Mouse (Mus musculus) neural tube, embryonic 11.5 days (tissue): ENCODE data around the gene Fam163b. TPM values are rescaled to one million over a fixed set of nuclear protein-coding genes. Genes with fewer than 3 reads are reported as not detected.

Experiments
- ATAC-seq: fragments of 200-750 bp; cut with Nextera tagmentation; 2 replicates; pipeline ENCODE4 v1.8.0; 2017; ENCODE audit warnings: moderate number of reproducible peaks, mild to moderate bottlenecking, moderate TSS enrichment, moderate library complexity; ENCODE audit not compliant: insufficient read depth, low FRiP score, low TSS enrichment
- DNase-seq: peaks from one replicate; pipeline ENCODE4 v3.0.0-alpha.2; 2015; ENCODE audit warnings: low spot score
- H3K27ac ChIP-seq: fragments of 300-500 bp; sonication (generic); 2 replicates; pipeline ENCODE4 v1.5.1; 2014; ENCODE audit warnings: low read depth, mild to moderate bottlenecking, low read length
- H3K27me3 ChIP-seq: fragments of 300-500 bp; sonication (generic); 2 replicates; pipeline ENCODE4 v1.6.1; 2014; ENCODE audit warnings: mild to moderate bottlenecking, low read length, mixed read lengths; ENCODE audit not compliant: control insufficient read depth, insufficient read depth
- H3K36me3 ChIP-seq: fragments of 300-500 bp; sonication (generic); 2 replicates; pipeline ENCODE4 v1.6.1; 2014; ENCODE audit warnings: mild to moderate bottlenecking, low read length, moderate library complexity, mixed read lengths; ENCODE audit not compliant: control insufficient read depth, insufficient read depth
- H3K4me1 ChIP-seq: fragments of 300-500 bp; sonication (generic); 2 replicates; pipeline ENCODE4 v1.6.1; 2014; ENCODE audit warnings: low read length, mixed read lengths; ENCODE audit not compliant: control insufficient read depth, insufficient read depth
- H3K4me2 ChIP-seq: fragments of 300-500 bp; sonication (generic); 2 replicates; pipeline ENCODE4 v1.6.1; 2014; ENCODE audit warnings: low read depth, mild to moderate bottlenecking, moderate library complexity
- H3K4me3 ChIP-seq: fragments of 300-500 bp; sonication (generic); 2 replicates; pipeline ENCODE4 v1.5.1; 2014; ENCODE audit warnings: low read depth, low read length
- H3K9ac ChIP-seq: fragments of 300-500 bp; sonication (generic); 2 replicates; pipeline ENCODE4 v1.6.1; 2014; ENCODE audit warnings: mild to moderate bottlenecking, low read length
- H3K9me3 ChIP-seq: fragments of 300-500 bp; sonication (generic); 2 replicates; pipeline ENCODE4 v1.6.1; 2016; ENCODE audit warnings: low read length; ENCODE audit not compliant: control insufficient read depth
- WGBS: fragments of 180-500 bp; shearing (Covaris S2); extraction: QIAGEN DNeasy Blood & Tissue Kit; methylation state at CpG from one replicate; pipeline ENCODE4 v1.1.7; 2014; 5-methylcytosine and 5-hydroxymethylcytosine counted together
- polyA plus RNA-seq: library from polyadenylated mRNA; unstranded; fragments of >200 nt; fragmentation: Nextera tagmentation; extraction: Ambion mirVana; gene quantifications from 2 replicates; pipeline ENCODE4 v1.2.1, GENCODE M21; 2014

The Fam163b gene
- polyA plus RNA-seq, 1 experiment from 2014 or later = 0.37 TPM

GRCm38 (mm10) chr2:27122578-27122977 lies 19.7 kb downstream of the Fam163b start:
- ATAC-seq (no peak), DNase-seq (peak; percentile 51)
- Histone ChIP-seq H3K27ac (no peak overlapping the region), H3K27me3 (no peaks in the 10 kb centered on the region), H3K4me3 (no peak overlapping the region), H3K9ac (no peak overlapping the region), H3K4me2 (no peak overlapping the region), H3K4me1 (peaks cover 13% of the 10 kb centered on the region), H3K36me3 (no peaks in the 10 kb centered on the region), H3K9me3 (no peaks in the 10 kb centered on the region)
- 30% methylated on average over 9 of the region's 9 CpGs for WGBS

- no peak overlapping the region for H3K9ac ChIP-seq
- peaks cover 13% of the 10 kb centered on the region for H3K4me1 ChIP-seq
- no peaks in the 10 kb centered on the region for H3K36me3 ChIP-seq
- 9% methylated on average over 9 of the region's 9 CpGs for WGBS
- H3K4me3 ChIP-seq = no peak overlapping the region
- H3K9me3 ChIP-seq = no peaks in the 10 kb centered on the region
- no peak overlapping the region for H3K27ac ChIP-seq
- no peak overlapping the region for H3K4me2 ChIP-seq
- DNase-seq (peak; percentile 60), ATAC-seq (no peak)
- H3K27me3 ChIP-seq = no peaks in the 10 kb centered on the region
Measured at GRCm38 (mm10) chr2:27121626-27122355, 20.5 kb downstream of the Fam163b start.

- 92% methylated on average over 8 of the region's 8 CpGs for WGBS
- H3K9me3 ChIP-seq = no peaks in the 10 kb centered on the region
- H3K9ac ChIP-seq = no peak overlapping the region
- no peaks in the 10 kb centered on the region for H3K36me3 ChIP-seq
- no peak for ATAC-seq
- H3K4me1 ChIP-seq = peaks cover 13% of the 10 kb centered on the region
- H3K27me3 ChIP-seq = no peaks in the 10 kb centered on the region
- no peak overlapping the region for H3K4me2 ChIP-seq
- DNase-seq = no peak
- H3K4me3 ChIP-seq = no peak overlapping the region
- H3K27ac ChIP-seq = no peak overlapping the region
Measured at GRCm38 (mm10) chr2:27120241-27120641, 22.1 kb downstream of the Fam163b start.

GRCm38 (mm10) chr2:27119766-27120165 lies 22.5 kb downstream of the Fam163b start:
- 81% methylated on average over 2 of the region's 2 CpGs for WGBS
- Histone ChIP-seq H3K36me3 (no peaks in the 10 kb centered on the region), H3K27ac (no peak overlapping the region), H3K4me3 (no peak overlapping the region), H3K9ac (no peak overlapping the region), H3K27me3 (no peaks in the 10 kb centered on the region), H3K9me3 (no peaks in the 10 kb centered on the region), H3K4me2 (no peak overlapping the region), H3K4me1 (peaks cover 13% of the 10 kb centered on the region)
- DNase-seq (no peak), ATAC-seq (no peak)

- 54% methylated on average over 4 of the region's 4 CpGs for WGBS
Measured at GRCm38 (mm10) chr2:27118452-27118851, 23.8 kb downstream of the Fam163b start.

GRCm38 (mm10) chr2:27114169-27114568 lies 28.1 kb downstream of the Fam163b start:
- WGBS = 88% methylated on average over 10 of the region's 10 CpGs
- Histone ChIP-seq H3K36me3 (no peaks in the 10 kb centered on the region), H3K4me3 (no peak overlapping the region), H3K9ac (no peak overlapping the region), H3K4me2 (no peak overlapping the region), H3K9me3 (no peaks in the 10 kb centered on the region), H3K4me1 (no peaks in the 10 kb centered on the region), H3K27ac (no peak overlapping the region), H3K27me3 (no peaks in the 10 kb centered on the region)
- DNase-seq = no peak
- no peak for ATAC-seq

More at GRCm38 (mm10) chr2:27118452-27118851, 23.8 kb downstream of the Fam163b start:
- no peak for ATAC-seq
- H3K9me3 ChIP-seq = no peaks in the 10 kb centered on the region
- no peak overlapping the region for H3K27ac ChIP-seq
- peaks cover 13% of the 10 kb centered on the region for H3K4me1 ChIP-seq
- H3K36me3 ChIP-seq = no peaks in the 10 kb centered on the region
- H3K9ac ChIP-seq = no peak overlapping the region
- H3K27me3 ChIP-seq = no peaks in the 10 kb centered on the region
- no peak for DNase-seq
- no peak overlapping the region for H3K4me3 ChIP-seq
- no peak overlapping the region for H3K4me2 ChIP-seq

GRCm38 (mm10) chr2:27112585-27112984 lies 29.7 kb downstream of the Fam163b start:
- Histone ChIP-seq H3K4me1 (no peaks in the 10 kb centered on the region), H3K4me3 (no peak overlapping the region), H3K4me2 (no peak overlapping the region), H3K27ac (no peak overlapping the region), H3K27me3 (no peaks in the 10 kb centered on the region), H3K9me3 (no peaks in the 10 kb centered on the region), H3K36me3 (no peaks in the 10 kb centered on the region), H3K9ac (no peak overlapping the region)
- 84% methylated on average over 20 of the region's 20 CpGs for WGBS
- DNase-seq (no peak), ATAC-seq (no peak)

GRCm38 (mm10) chr2:27109052-27109451 lies 33.2 kb downstream of the Fam163b start:
- Histone ChIP-seq H3K36me3 (no peaks in the 10 kb centered on the region), H3K4me1 (no peaks in the 10 kb centered on the region), H3K9me3 (no peaks in the 10 kb centered on the region), H3K27me3 (no peaks in the 10 kb centered on the region), H3K4me2 (no peak overlapping the region), H3K27ac (no peak overlapping the region), H3K9ac (no peak overlapping the region), H3K4me3 (no peak overlapping the region)
- 86% methylated on average over 5 of the region's 5 CpGs for WGBS
- ATAC-seq (no peak), DNase-seq (no peak)

GRCm38 (mm10) chr2:27108144-27108543 lies 34.1 kb downstream of the Fam163b start:
- Histone ChIP-seq H3K4me1 (no peaks in the 10 kb centered on the region), H3K27ac (no peak overlapping the region), H3K9me3 (no peaks in the 10 kb centered on the region), H3K36me3 (no peaks in the 10 kb centered on the region), H3K9ac (no peak overlapping the region), H3K4me2 (no peak overlapping the region), H3K27me3 (no peaks in the 10 kb centered on the region), H3K4me3 (no peak overlapping the region)
- ATAC-seq = no peak
- DNase-seq = no peak
- 63% methylated on average over 2 of the region's 2 CpGs for WGBS
